Mouse (Mus musculus): ENCODE measurements at regions not wholly inside any gene's neighbourhood (a gene's known extent, or its start where the extent isn't known, plus 50 kb on each side); places are given as distances from the start of the nearest gene placed in this dataset.
"Not testable (repeated sequence)": the region's sequence is repeated elsewhere in the genome, so short reads cannot be mapped to it uniquely, and the experiment has no call there.

GRCm38 (mm10) chr15:90798056-90798455 is 118.8 kb upstream of the Cpne8 start:
- Histone ChIP-seq H3K9ac (no peak overlapping the region), H3K9me3 (no peaks in the 10 kb centered on the region), H3K27me3 (no peaks in the 10 kb centered on the region), H3K4me1 (no peaks in the 10 kb centered on the region), H3K4me3 (no peak overlapping the region), H3K4me2 (no peak overlapping the region), H3K27ac (no peak overlapping the region), H3K36me3 (no peaks in the 10 kb centered on the region)
- WGBS = 62% methylated on average over 7 of the region's 8 CpGs
- no peak for ATAC-seq (ENCODE audit: insufficient number of reproducible peaks, low FRiP score, low TSS enrichment, low read depth)

GRCm38 (mm10) chr15:90789941-90790340 is 110.7 kb upstream of the Cpne8 start:
- Histone ChIP-seq H3K9me3 (no peaks in the 10 kb centered on the region), H3K9ac (no peak overlapping the region), H3K4me1 (no peaks in the 10 kb centered on the region), H3K27ac (no peak overlapping the region), H3K27me3 (no peaks in the 10 kb centered on the region), H3K36me3 (no peaks in the 10 kb centered on the region), H3K4me3 (no peak overlapping the region), H3K4me2 (no peak overlapping the region)
- WGBS = 85% methylated on average over 5 of the region's 5 CpGs
- ATAC-seq (ENCODE audit: insufficient number of reproducible peaks, low FRiP score, low TSS enrichment, low read depth) = no peak

GRCm38 (mm10) chr15:90784741-90785140 is 105.5 kb upstream of the Cpne8 start:
- no peaks in the 10 kb centered on the region for H3K9me3 ChIP-seq
- no peak overlapping the region for H3K4me3 ChIP-seq
- ATAC-seq (ENCODE audit: insufficient number of reproducible peaks, low FRiP score, low TSS enrichment, low read depth) = no peak
- H3K27ac ChIP-seq = no peak overlapping the region
- WGBS = 74% methylated on average over 5 of the region's 5 CpGs
- H3K4me1 ChIP-seq = no peaks in the 10 kb centered on the region
- no peak overlapping the region for H3K4me2 ChIP-seq
- H3K9ac ChIP-seq = no peak overlapping the region
- H3K36me3 ChIP-seq = no peaks in the 10 kb centered on the region
- no peaks in the 10 kb centered on the region for H3K27me3 ChIP-seq

- Histone ChIP-seq H3K27ac (no peak overlapping the region), H3K27me3 (no peaks in the 10 kb centered on the region), H3K9ac (no peak overlapping the region), H3K9me3 (no peaks in the 10 kb centered on the region), H3K36me3 (no peaks in the 10 kb centered on the region), H3K4me2 (no peak overlapping the region), H3K4me3 (no peak overlapping the region), H3K4me1 (no peaks in the 10 kb centered on the region)
- 29% methylated on average over 5 of the region's 5 CpGs for WGBS
- ATAC-seq (ENCODE audit: insufficient number of reproducible peaks, low FRiP score, low TSS enrichment, low read depth) = no peak
Measured at GRCm38 (mm10) chr15:90767521-90767920, 88.3 kb upstream of the Cpne8 start.

- H3K9ac ChIP-seq; H3K27me3 ChIP-seq; H3K36me3 ChIP-seq; ATAC-seq (ENCODE audit: insufficient number of reproducible peaks, low FRiP score, low TSS enrichment, low read depth); H3K4me2 ChIP-seq; H3K4me1 ChIP-seq; H3K4me3 ChIP-seq; H3K27ac ChIP-seq; H3K9me3 ChIP-seq: not testable (repeated sequence)
- 96% methylated on average over 9 of the region's 17 CpGs for WGBS
Measured at GRCm38 (mm10) chr15:90764501-90764900, 85.3 kb upstream of the Cpne8 start.

- Histone ChIP-seq H3K4me2 (no peak overlapping the region), H3K4me1 (no peaks in the 10 kb centered on the region), H3K9ac (no peak overlapping the region), H3K4me3 (no peak overlapping the region), H3K9me3 (no peaks in the 10 kb centered on the region), H3K27me3 (no peaks in the 10 kb centered on the region), H3K27ac (no peak overlapping the region), H3K36me3 (no peaks in the 10 kb centered on the region)
- no peak for ATAC-seq (ENCODE audit: insufficient number of reproducible peaks, low FRiP score, low TSS enrichment, low read depth)
- 71% methylated on average over 7 of the region's 7 CpGs for WGBS
Measured at GRCm38 (mm10) chr15:90733891-90734290, 54.7 kb upstream of the Cpne8 start.
